Mouse (Mus musculus) heart, postnatal 0 days (tissue): Measurements from ENCODE around the gene Dlgap4.

Experiments used
- CTCF ChIP-seq: IDR thresholded peaks from 2 replicates; pipeline ENCODE4 v1.5.1; 2016; ENCODE audit warnings: antibody characterized with exemption, control low read depth, low read depth
- EP300 ChIP-seq: IDR thresholded peaks from 2 replicates; pipeline ENCODE4 v1.6.1; 2016; ENCODE audit warnings: antibody characterized with exemption, low read depth

DNA sequence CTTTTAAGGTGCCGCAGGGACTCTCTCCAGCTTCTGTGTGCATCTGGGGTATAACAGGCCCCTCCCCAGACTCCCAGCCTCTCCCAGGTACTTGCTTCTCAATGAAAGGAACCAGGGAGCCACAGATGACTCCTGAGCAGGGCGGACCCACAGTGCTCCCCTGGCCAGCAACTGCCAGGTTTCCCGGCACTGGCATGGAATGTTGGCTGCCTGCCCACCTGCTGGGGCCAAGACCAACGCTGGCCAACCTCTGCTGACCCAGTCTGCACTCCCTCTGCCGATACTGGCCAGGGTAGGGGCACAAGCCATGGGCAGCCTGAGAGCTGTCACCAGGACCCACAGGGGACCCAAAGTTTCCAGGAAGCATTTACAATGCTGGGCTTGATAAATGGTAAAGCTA, 7.9 kb downstream of the Dlgap4 start:
- no peak for TF ChIP-seq EP300
- TF ChIP-seq CTCF, result no peak
